Mouse (Mus musculus): ENCODE measurements around the gene Vmn1r3.

DNA sequence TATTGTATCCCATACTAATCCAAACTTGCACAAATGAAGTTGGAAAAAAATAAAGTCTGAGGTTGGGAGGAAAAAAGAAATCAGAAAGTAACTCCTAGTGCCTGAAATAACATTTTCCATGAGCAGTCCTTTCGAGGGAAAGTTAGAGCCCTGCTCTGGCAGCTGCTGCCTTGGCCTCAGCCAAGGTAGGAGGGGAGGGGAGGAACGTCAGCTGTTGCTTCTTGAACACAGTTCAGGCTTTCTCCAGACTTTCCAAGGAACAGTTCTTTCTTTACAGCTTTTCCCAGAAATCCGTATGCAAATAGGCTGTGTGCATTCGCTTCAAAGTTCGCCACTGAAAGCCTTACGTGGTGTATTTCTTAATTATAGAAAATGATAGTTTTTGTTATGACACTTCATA is 46.9 kb upstream of the Vmn1r3 start:
- TF ChIP-seq CTCF (IDR thresholded peaks at IDR 0.05; ENCODE audit: borderline replicate concordance, insufficient read depth, low read length): no peak
- no peak for TF ChIP-seq POLR2A (IDR thresholded peaks at IDR 0.05; ENCODE audit: low read depth, low read length)

Data from embryonic fibroblast, embryonic 13.5 days (primary cell).